Mouse (Mus musculus): ENCODE measurements around the gene Bpifa3. TPM values are rescaled to one million over a fixed set of nuclear protein-coding genes. Genes with fewer than 3 reads are reported as not detected.
A peak's percentile ranks its signal among the peaks of the same experiment; 100 is the strongest.

Bpifa3 gene
- not detected in 2 replicates for polyA plus RNA-seq (2014; fragmentation: Nextera tagmentation; extraction: Ambion mirVana)

GRCm38 (mm10) chr2:154130120-154130519, at the start of gene Bpifa3:
TSS of gene Bpifa3 (plus strand) at chr2:154130336.
- H3K27ac ChIP-seq (ENCODE audit: low read depth, low read length), result no peak within 1 kb of the TSS
- ATAC-seq (ENCODE audit: insufficient read depth, low FRiP score, low TSS enrichment) (no peak), DNase-seq (ENCODE audit: low spot score) (no peak)
- no peaks in the 10 kb centered on the region for H3K4me1 ChIP-seq (ENCODE audit: control insufficient read depth, insufficient read depth, low read length)
- H3K9ac ChIP-seq (ENCODE audit: low read length), result no peak within 1 kb of the TSS
- no peaks in the 10 kb centered on the region for H3K27me3 ChIP-seq (ENCODE audit: control insufficient read depth, insufficient read depth, low read length)
- H3K4me2 ChIP-seq (ENCODE audit: low read depth), result no peak within 1 kb of the TSS
- no peaks in the 10 kb centered on the region for H3K36me3 ChIP-seq (ENCODE audit: control insufficient read depth, insufficient read depth, low read length)
- WGBS, result 68% methylated on average over 2 of the region's 2 CpGs
- H3K4me3 ChIP-seq (ENCODE audit: low read depth, low read length), result no peak within 1 kb of the TSS
- no peaks in the 10 kb centered on the region for H3K9me3 ChIP-seq (ENCODE audit: control insufficient read depth, low read length)

- DNase-seq (ENCODE audit: low spot score) (no peak), ATAC-seq (ENCODE audit: insufficient read depth, low FRiP score, low TSS enrichment) (no peak)
Measured at GRCm38 (mm10) chr2:154097734-154098133, 32.4 kb upstream of the Bpifa3 start.

GRCm38 (mm10) chr2:154117381-154117780, 12.8 kb upstream of the Bpifa3 start:
- Histone ChIP-seq H3K27me3 (ENCODE audit: control insufficient read depth, insufficient read depth, low read length) (no peaks in the 10 kb centered on the region), H3K4me2 (ENCODE audit: low read depth) (no peak overlapping the region), H3K27ac (ENCODE audit: low read depth, low read length) (no peak overlapping the region), H3K36me3 (ENCODE audit: control insufficient read depth, insufficient read depth, low read length) (no peaks in the 10 kb centered on the region), H3K4me1 (ENCODE audit: control insufficient read depth, insufficient read depth, low read length) (no peaks in the 10 kb centered on the region), H3K9me3 (ENCODE audit: control insufficient read depth, low read length) (no peaks in the 10 kb centered on the region), H3K4me3 (ENCODE audit: low read depth, low read length) (no peak overlapping the region), H3K9ac (ENCODE audit: low read length) (no peak overlapping the region)
- ATAC-seq (ENCODE audit: insufficient read depth, low FRiP score, low TSS enrichment) (no peak), DNase-seq (ENCODE audit: low spot score) (no peak)
- WGBS, result 79% methylated on average over 3 of the region's 3 CpGs

More at GRCm38 (mm10) chr2:154097734-154098133, 32.4 kb upstream of the Bpifa3 start:
- Histone ChIP-seq H3K27me3 (ENCODE audit: control insufficient read depth, insufficient read depth, low read length) (no peaks in the 10 kb centered on the region), H3K36me3 (ENCODE audit: control insufficient read depth, insufficient read depth, low read length) (no peaks in the 10 kb centered on the region), H3K27ac (ENCODE audit: low read depth, low read length) (no peak overlapping the region), H3K4me2 (ENCODE audit: low read depth) (no peak overlapping the region), H3K9me3 (ENCODE audit: control insufficient read depth, low read length) (no peaks in the 10 kb centered on the region), H3K4me3 (ENCODE audit: low read depth, low read length) (no peak overlapping the region), H3K9ac (ENCODE audit: low read length) (no peak overlapping the region), H3K4me1 (ENCODE audit: control insufficient read depth, insufficient read depth, low read length) (no peaks in the 10 kb centered on the region)
- 55% methylated on average over 1 of the region's 1 CpGs for WGBS

- no peak within 1 kb of the TSS for H3K4me2 ChIP-seq (ENCODE audit: low read depth)
- H3K27me3 ChIP-seq (ENCODE audit: control insufficient read depth, insufficient read depth, low read length), result no peaks in the 10 kb centered on the region
- 82% methylated on average over 4 of the region's 4 CpGs for WGBS
- H3K27ac ChIP-seq (ENCODE audit: low read depth, low read length), result no peak within 1 kb of the TSS
- no peak for DNase-seq (ENCODE audit: low spot score)
- no peaks in the 10 kb centered on the region for H3K4me1 ChIP-seq (ENCODE audit: control insufficient read depth, insufficient read depth, low read length)
- H3K4me3 ChIP-seq (ENCODE audit: low read depth, low read length), result no peak within 1 kb of the TSS
- H3K36me3 ChIP-seq (ENCODE audit: control insufficient read depth, insufficient read depth, low read length), result no peaks in the 10 kb centered on the region
- no peaks in the 10 kb centered on the region for H3K9me3 ChIP-seq (ENCODE audit: control insufficient read depth, low read length)
- no peak within 1 kb of the TSS for H3K9ac ChIP-seq (ENCODE audit: low read length)
- no peak for ATAC-seq (ENCODE audit: insufficient read depth, low FRiP score, low TSS enrichment)
Measured at GRCm38 (mm10) chr2:154142580-154142979, 12.4 kb downstream of the Bpifa3 start, which contains the start of gene Bpifa1. TSS of gene Bpifa1 (plus strand) at chr2:154142880.

GRCm38 (mm10) chr2:154143735-154144134, 13.6 kb downstream of the Bpifa3 start:
- no peak for ATAC-seq (ENCODE audit: insufficient read depth, low FRiP score, low TSS enrichment)
- no peak for DNase-seq (ENCODE audit: low spot score)
- WGBS, result 80% methylated on average over 3 of the region's 3 CpGs

GRCm38 (mm10) chr2:154147496-154147895, 17.4 kb downstream of the Bpifa3 start:
- Histone ChIP-seq H3K27me3 (ENCODE audit: control insufficient read depth, insufficient read depth, low read length) (no peaks in the 10 kb centered on the region), H3K4me2 (ENCODE audit: low read depth) (no peak overlapping the region), H3K9me3 (ENCODE audit: control insufficient read depth, low read length) (no peaks in the 10 kb centered on the region), H3K4me1 (ENCODE audit: control insufficient read depth, insufficient read depth, low read length) (no peaks in the 10 kb centered on the region), H3K27ac (ENCODE audit: low read depth, low read length) (no peak overlapping the region), H3K9ac (ENCODE audit: low read length) (no peak overlapping the region), H3K4me3 (ENCODE audit: low read depth, low read length) (no peak overlapping the region), H3K36me3 (ENCODE audit: control insufficient read depth, insufficient read depth, low read length) (no peaks in the 10 kb centered on the region)
- 77% methylated on average over 4 of the region's 4 CpGs for WGBS
- no peak for ATAC-seq (ENCODE audit: insufficient read depth, low FRiP score, low TSS enrichment)
- DNase-seq (ENCODE audit: low spot score), result no peak

More at GRCm38 (mm10) chr2:154143735-154144134, 13.6 kb downstream of the Bpifa3 start:
- no peak overlapping the region for H3K9ac ChIP-seq (ENCODE audit: low read length)
- H3K4me2 ChIP-seq (ENCODE audit: low read depth), result no peak overlapping the region
- H3K4me1 ChIP-seq (ENCODE audit: control insufficient read depth, insufficient read depth, low read length), result no peaks in the 10 kb centered on the region
- H3K36me3 ChIP-seq (ENCODE audit: control insufficient read depth, insufficient read depth, low read length), result no peaks in the 10 kb centered on the region
- no peaks in the 10 kb centered on the region for H3K27me3 ChIP-seq (ENCODE audit: control insufficient read depth, insufficient read depth, low read length)
- H3K27ac ChIP-seq (ENCODE audit: low read depth, low read length), result no peak overlapping the region
- H3K4me3 ChIP-seq (ENCODE audit: low read depth, low read length), result no peak overlapping the region
- H3K9me3 ChIP-seq (ENCODE audit: control insufficient read depth, low read length), result no peaks in the 10 kb centered on the region

- 44% methylated on average over 3 of the region's 3 CpGs for WGBS
- Histone ChIP-seq H3K9me3 (ENCODE audit: control insufficient read depth, low read length) (no peaks in the 10 kb centered on the region), H3K27me3 (ENCODE audit: control insufficient read depth, insufficient read depth, low read length) (no peaks in the 10 kb centered on the region), H3K4me3 (ENCODE audit: low read depth, low read length) (no peak overlapping the region), H3K9ac (ENCODE audit: low read length) (no peak overlapping the region), H3K4me2 (ENCODE audit: low read depth) (no peak overlapping the region), H3K4me1 (ENCODE audit: control insufficient read depth, insufficient read depth, low read length) (no peaks in the 10 kb centered on the region), H3K27ac (ENCODE audit: low read depth, low read length) (no peak overlapping the region), H3K36me3 (ENCODE audit: control insufficient read depth, insufficient read depth, low read length) (no peaks in the 10 kb centered on the region)
- DNase-seq (ENCODE audit: low spot score) (peak; percentile 57), ATAC-seq (ENCODE audit: insufficient read depth, low FRiP score, low TSS enrichment) (no peak)
Measured at GRCm38 (mm10) chr2:154158433-154158832, 28.3 kb downstream of the Bpifa3 start.

- no peak within 1 kb of the TSS for H3K4me2 ChIP-seq (ENCODE audit: low read depth)
- no peaks in the 10 kb centered on the region for H3K27me3 ChIP-seq (ENCODE audit: control insufficient read depth, insufficient read depth, low read length)
- no peaks in the 10 kb centered on the region for H3K9me3 ChIP-seq (ENCODE audit: control insufficient read depth, low read length)
- H3K4me1 ChIP-seq (ENCODE audit: control insufficient read depth, insufficient read depth, low read length), result no peaks in the 10 kb centered on the region
- no peak within 1 kb of the TSS for H3K27ac ChIP-seq (ENCODE audit: low read depth, low read length)
- DNase-seq (ENCODE audit: low spot score), result no peak
- WGBS, result 87% methylated on average over 8 of the region's 8 CpGs
- no peak within 1 kb of the TSS for H3K9ac ChIP-seq (ENCODE audit: low read length)
- no peak for ATAC-seq (ENCODE audit: insufficient read depth, low FRiP score, low TSS enrichment)
- H3K36me3 ChIP-seq (ENCODE audit: control insufficient read depth, insufficient read depth, low read length), result no peaks in the 10 kb centered on the region
- H3K4me3 ChIP-seq (ENCODE audit: low read depth, low read length), result no peak within 1 kb of the TSS
Measured at GRCm38 (mm10) chr2:154162307-154162706, 32.2 kb downstream of the Bpifa3 start, which contains the start of gene Bpifa5. TSS of gene Bpifa5 (plus strand) at chr2:154162607.

GRCm38 (mm10) chr2:154163306-154163705, 33.2 kb downstream of the Bpifa3 start:
- Histone ChIP-seq H3K4me2 (ENCODE audit: low read depth) (no peak overlapping the region), H3K4me1 (ENCODE audit: control insufficient read depth, insufficient read depth, low read length) (no peaks in the 10 kb centered on the region), H3K4me3 (ENCODE audit: low read depth, low read length) (no peak overlapping the region), H3K27me3 (ENCODE audit: control insufficient read depth, insufficient read depth, low read length) (no peaks in the 10 kb centered on the region), H3K36me3 (ENCODE audit: control insufficient read depth, insufficient read depth, low read length) (no peaks in the 10 kb centered on the region), H3K9ac (ENCODE audit: low read length) (no peak overlapping the region), H3K27ac (ENCODE audit: low read depth, low read length) (no peak overlapping the region), H3K9me3 (ENCODE audit: control insufficient read depth, low read length) (no peaks in the 10 kb centered on the region)
- no peak for ATAC-seq (ENCODE audit: insufficient read depth, low FRiP score, low TSS enrichment)
- WGBS, result 94% methylated on average over 5 of the region's 5 CpGs
- DNase-seq (ENCODE audit: low spot score), result no peak
